ENCODE assay signal across 8 mouse cellular contexts in genomic region chr2:172939639-172940002, GRCm38 (mm10). TPM values are rescaled to one million over a fixed set of nuclear protein-coding genes. Genes with fewer than 3 reads are reported as not detected.
DNase-seq lines count a peak whose midpoint lies in the region; ATAC-seq and TF ChIP-seq lines count a peak whose summit lies in the region.

No protein-coding gene starts in this region.

- H3K4me2 ChIP-seq in liver, embryonic 11.5 days: peak overlapping the region; percentile 81
- peak overlapping the region; percentile 92 for H3K4me2 ChIP-seq in stomach, postnatal 0 days (replicated peaks; ENCODE audit: low read depth)

- TF ChIP-seq CTCF in stomach, postnatal 0 days (IDR thresholded peaks at IDR 0.05; ENCODE audit: low read depth): no peak

- H3K4me3 ChIP-seq in liver, embryonic 11.5 days (ENCODE audit: low read depth, low read length): peak overlapping the region; percentile 55
- H3K4me3 ChIP-seq in stomach, postnatal 0 days (ENCODE audit: low read depth, low read length): peak overlapping the region; percentile 56

- DNase-seq in adrenal gland, postnatal 14 days: peak; percentile 40
- DNase-seq in adrenal gland, postnatal 25 days: no peak
- DNase-seq in thymus, adult 18-20 months: peak; percentile 16 to 39
- no peak for DNase-seq in thymus, postnatal 4 days
- no peak for DNase-seq in liver, embryonic 11.5 days (ENCODE audit: low spot score)
- peak; percentile 29 for DNase-seq in stomach, postnatal 0 days (ENCODE audit: low spot score)
- no peak for DNase-seq in cerebellum, adult 9-11 months
- DNase-seq in Muller cell, postnatal 12 days (ENCODE audit: inconsistent ontology term): no peak

- H3K9ac ChIP-seq in liver, embryonic 11.5 days (ENCODE audit: low read depth, low read length): peak overlapping the region; percentile 48
- peak overlapping the region; percentile 61 for H3K9ac ChIP-seq in stomach, postnatal 0 days (ENCODE audit: low read length)

- peaks cover 89% of the 10 kb centered on the region for H3K27me3 ChIP-seq in liver, embryonic 11.5 days (replicated peaks; ENCODE audit: control insufficient read depth, insufficient read depth, low read length)
- no peaks in the 10 kb centered on the region for H3K27me3 ChIP-seq in stomach, postnatal 0 days (ENCODE audit: control insufficient read depth, insufficient read depth, low read length)

- peaks cover 14% of the 10 kb centered on the region for H3K4me1 ChIP-seq in liver, embryonic 11.5 days (replicated peaks; ENCODE audit: control insufficient read depth, insufficient read depth, low read length)
- peaks cover 10% of the 10 kb centered on the region for H3K4me1 ChIP-seq in stomach, postnatal 0 days (replicated peaks; ENCODE audit: control insufficient read depth, insufficient read depth)

- no peaks in the 10 kb centered on the region for H3K36me3 ChIP-seq in liver, embryonic 11.5 days (ENCODE audit: control insufficient read depth, insufficient read depth, low read length)
- H3K36me3 ChIP-seq in stomach, postnatal 0 days (ENCODE audit: control insufficient read depth, insufficient read depth, low read length): no peaks in the 10 kb centered on the region

- no peaks in the 10 kb centered on the region for H3K9me3 ChIP-seq in liver, embryonic 11.5 days (ENCODE audit: control insufficient read depth, low read length)
- H3K9me3 ChIP-seq in stomach, postnatal 0 days (ENCODE audit: control insufficient read depth, low read length): no peaks in the 10 kb centered on the region

- 2% methylated on average over 26 of the region's 26 CpGs for WGBS in liver, embryonic 11.5 days
- under 1% methylated on average over 26 of the region's 26 CpGs for WGBS in stomach, postnatal 0 days

- ATAC-seq in liver, embryonic 11.5 days (replicated peaks; ENCODE audit: low FRiP score): no peak
- no peak; the same call in 1 of the 2 replicates for ATAC-seq in stomach, postnatal 0 days (ENCODE audit: low FRiP score, low TSS enrichment)

- H3K27ac ChIP-seq in liver, embryonic 11.5 days (ENCODE audit: low read depth, low read length): no peak overlapping the region
- H3K27ac ChIP-seq in stomach, postnatal 0 days (replicated peaks): peak overlapping the region; percentile 76

- TF ChIP-seq EP300 in stomach, postnatal 0 days (optimal IDR thresholded peaks at IDR 0.05): no peak

RNA-seq across cellular contexts. Expression of gene Bmp7, which starts 0.5 kb away (rescaled TPM):
- 15.2 and 15.9 TPM in 2 replicates for total RNA-seq in adrenal gland, postnatal 14 days (2021)
- total RNA-seq in adrenal gland, postnatal 25 days (2021): 23.6 and 27.4 TPM in 2 replicates
- polyA plus RNA-seq in liver, embryonic 11.5 days (2014; fragmentation: Nextera tagmentation; extraction: Ambion mirVana): 7.9 and 9.1 TPM in 2 replicates
- polyA plus RNA-seq in stomach, postnatal 0 days (2015; fragmentation: Nextera tagmentation; extraction: Ambion mirVana): 8.2 and 8.9 TPM in 2 replicates

RNA-seq across cellular contexts. Expression of gene Spo11, which starts 37.9 kb away (rescaled TPM):
- not detected in 2 replicates for total RNA-seq in adrenal gland, postnatal 14 days (2021)
- not detected in 2 replicates for total RNA-seq in adrenal gland, postnatal 25 days (2021)
- polyA plus RNA-seq in liver, embryonic 11.5 days (2014; fragmentation: Nextera tagmentation; extraction: Ambion mirVana): 0.13 TPM in 1 of 2 replicates, not detected in the other
- 0.02 TPM in 2 replicates for polyA plus RNA-seq in stomach, postnatal 0 days (2015; fragmentation: Nextera tagmentation; extraction: Ambion mirVana)

Comparison
In these comparisons a context has a peak if more than half of its experiments do, and no peak if none do; other contexts are left out.
1. DNase-seq: peak in adrenal gland, postnatal 14 days (single experiment), thymus, adult 18-20 months (2 of 2) and stomach, postnatal 0 days (single experiment); none in adrenal gland, postnatal 25 days (single experiment), thymus, postnatal 4 days (single experiment), liver, embryonic 11.5 days (single experiment), cerebellum, adult 9-11 months (single experiment) and Muller cell, postnatal 12 days (single experiment).